Mouse (Mus musculus) frontal cortex, adult 2 months (tissue): ENCODE results near the gene Ndufs7. TPM values are rescaled to one million over a fixed set of nuclear protein-coding genes. Genes with fewer than 3 reads are reported as not detected.

Source experiments
- polyA plus RNA-seq: library from polyadenylated mRNA; depleted of rRNA; stranded (reverse); fragments of >200 nt; gene quantifications from 2 replicates; pipeline ENCODE4 v1.2.3, GENCODE M21; 2012; rRNA removed

The Ndufs7 gene
- polyA plus RNA-seq, 1 experiment = 380 TPM

Other genes with a start within 250 kb of the Ndufs7 start
- 5.3 and 7.1 TPM in 2 replicates for gene Arhgap45, start 232.5 kb upstream of the Ndufs7 start, polyA plus RNA-seq
- gene Polr2e, start 209.3 kb upstream of the Ndufs7 start, polyA plus RNA-seq = 200 and 205 TPM in 2 replicates
- 867 and 914 TPM in 2 replicates for gene Gpx4, start 202.0 kb upstream of the Ndufs7 start, polyA plus RNA-seq
- 26.6 TPM in 2 replicates for gene Sbno2, start 143.6 kb upstream of the Ndufs7 start, polyA plus RNA-seq
- gene Stk11, start 133.3 kb upstream of the Ndufs7 start, polyA plus RNA-seq = 93.8 and 96.3 TPM in 2 replicates
- gene Atp5d, start 110.5 kb upstream of the Ndufs7 start, polyA plus RNA-seq = 606 and 673 TPM in 2 replicates
- gene Cbarp, start 108.3 kb upstream of the Ndufs7 start, polyA plus RNA-seq = 252 and 288 TPM in 2 replicates
- gene Midn, start 100.8 kb upstream of the Ndufs7 start, polyA plus RNA-seq = 36.5 and 43.7 TPM in 2 replicates
- gene Cirbp, start 83.1 kb upstream of the Ndufs7 start, polyA plus RNA-seq = 212 and 226 TPM in 2 replicates
- 14.3 and 15.8 TPM in 2 replicates for gene 1600002K03Rik, start 76.2 kb upstream of the Ndufs7 start, polyA plus RNA-seq
- 8.2 and 10.2 TPM in 2 replicates for gene Efna2, start 69.6 kb upstream of the Ndufs7 start, polyA plus RNA-seq
- gene Mum1, start 22.7 kb upstream of the Ndufs7 start, polyA plus RNA-seq = 32.4 and 37.9 TPM in 2 replicates
- 29.1 and 31.9 TPM in 2 replicates for gene Gamt, start 11.9 kb downstream of the Ndufs7 start, polyA plus RNA-seq
- 76.6 and 86.3 TPM in 2 replicates for gene Dazap1, start 12.4 kb downstream of the Ndufs7 start, polyA plus RNA-seq
- 2,217 and 2,507 TPM in 2 replicates for gene Rps15, start 43.3 kb downstream of the Ndufs7 start, polyA plus RNA-seq
- gene Apc2, start 46.9 kb downstream of the Ndufs7 start, polyA plus RNA-seq = 46.2 and 52.2 TPM in 2 replicates
- 41.6 and 44.3 TPM in 2 replicates for gene 2310011J03Rik, start 71.4 kb downstream of the Ndufs7 start, polyA plus RNA-seq
- 9.4 TPM in 2 replicates for gene Pcsk4, start 80.4 kb downstream of the Ndufs7 start, polyA plus RNA-seq
- 4.9 and 6.0 TPM in 2 replicates for gene Reep6, start 80.8 kb downstream of the Ndufs7 start, polyA plus RNA-seq
- gene Adamtsl5, start 99.3 kb downstream of the Ndufs7 start, polyA plus RNA-seq = 5.6 and 7.3 TPM in 2 replicates
- gene Plk5, start 107.3 kb downstream of the Ndufs7 start, polyA plus RNA-seq = 24.9 and 33.3 TPM in 2 replicates
- gene Mex3d, start 138.5 kb downstream of the Ndufs7 start, polyA plus RNA-seq = 17.2 and 17.7 TPM in 2 replicates
- gene Mbd3, start 150.4 kb downstream of the Ndufs7 start, polyA plus RNA-seq = 200 and 215 TPM in 2 replicates
- 1,306 and 1,773 TPM in 2 replicates for gene Uqcr11, start 157.7 kb downstream of the Ndufs7 start, polyA plus RNA-seq
- 33.5 and 34.2 TPM in 2 replicates for gene Tcf3, start 184.5 kb downstream of the Ndufs7 start, polyA plus RNA-seq
- gene Onecut3, start 245.7 kb downstream of the Ndufs7 start, polyA plus RNA-seq = 0.02 and 0.04 TPM in 2 replicates